Mouse (Mus musculus): ENCODE measurements around the gene Bud23.

- TF ChIP-seq CTCF (IDR thresholded peaks at IDR 0.05; ENCODE audit: borderline replicate concordance, insufficient read depth, low read length) = no peak
- TF ChIP-seq POLR2A (IDR thresholded peaks at IDR 0.05; ENCODE audit: low read depth, low read length) = no peak
Observed at GRCm38 (mm10) chr5:135035608-135036359, 29.0 kb downstream of the Bud23 start.
